Mouse (Mus musculus) MN1 (cell line): ENCODE results near the gene Tbcd.

Source experiments
- DNase-seq: peaks from one replicate; pipeline ENCODE4 v3.0.0-alpha.2; 2016; ENCODE audit warnings: low spot score

The Tbcd gene

DNA sequence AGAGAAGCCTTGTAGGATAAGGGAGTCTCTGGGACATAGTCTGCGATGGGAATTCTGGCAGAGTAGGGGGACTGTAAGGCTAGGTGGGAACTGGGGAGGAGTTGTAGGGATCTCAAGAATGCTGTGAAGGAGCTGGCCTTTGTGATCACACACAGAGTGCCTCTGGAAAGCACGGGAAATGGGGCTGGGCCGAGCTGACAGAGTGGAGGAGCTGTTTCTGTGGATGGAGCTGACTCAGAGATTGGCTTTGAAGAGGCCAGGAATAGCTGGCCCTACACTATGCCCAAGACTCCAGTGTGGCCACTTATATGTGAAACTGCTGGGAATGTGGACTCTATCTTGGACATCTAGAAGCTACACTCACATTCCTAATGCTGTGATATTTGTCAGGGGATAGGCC lies 84.8 kb downstream of the Tbcd start:
- no peak for DNase-seq

GRCm38 (mm10) chr11:121542471-121542870 lies 90.7 kb downstream of the Tbcd start:
- no peak for DNase-seq

DNA sequence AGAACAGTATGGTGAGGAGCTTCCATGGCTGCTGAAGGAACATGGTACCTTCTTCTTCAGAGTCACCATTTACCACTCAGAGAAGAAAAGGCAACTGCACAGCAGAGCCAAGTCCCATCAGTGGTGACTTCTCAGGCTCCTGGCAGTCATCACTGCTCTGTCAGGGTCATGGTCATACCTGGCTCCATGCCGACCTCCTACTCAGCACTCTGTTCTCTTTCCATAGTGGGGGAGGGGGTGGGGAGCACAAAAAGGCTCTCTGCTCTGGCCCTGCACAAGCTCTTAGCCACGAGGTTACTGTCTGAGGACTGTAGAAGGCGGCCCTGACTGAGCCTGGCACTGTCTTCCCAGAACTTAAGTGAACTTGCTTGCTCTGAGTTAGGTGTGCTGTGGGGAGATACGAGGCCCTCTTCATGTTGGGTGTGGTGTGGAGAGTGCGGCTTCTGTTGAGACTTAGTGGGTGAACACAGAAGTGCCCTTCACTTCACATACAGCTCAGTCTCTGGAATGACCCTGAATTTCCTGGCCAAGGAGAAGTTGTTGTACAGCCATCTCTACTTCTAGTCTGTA lies 91.6 kb downstream of the Tbcd start:
- DNase-seq, result no peak

- no peak for DNase-seq
Measured at GRCm38 (mm10) chr11:121543922-121544321, 92.2 kb downstream of the Tbcd start.

GRCm38 (mm10) chr11:121544755-121545397 lies 93.1 kb downstream of the Tbcd start:
- no peak for DNase-seq

DNA sequence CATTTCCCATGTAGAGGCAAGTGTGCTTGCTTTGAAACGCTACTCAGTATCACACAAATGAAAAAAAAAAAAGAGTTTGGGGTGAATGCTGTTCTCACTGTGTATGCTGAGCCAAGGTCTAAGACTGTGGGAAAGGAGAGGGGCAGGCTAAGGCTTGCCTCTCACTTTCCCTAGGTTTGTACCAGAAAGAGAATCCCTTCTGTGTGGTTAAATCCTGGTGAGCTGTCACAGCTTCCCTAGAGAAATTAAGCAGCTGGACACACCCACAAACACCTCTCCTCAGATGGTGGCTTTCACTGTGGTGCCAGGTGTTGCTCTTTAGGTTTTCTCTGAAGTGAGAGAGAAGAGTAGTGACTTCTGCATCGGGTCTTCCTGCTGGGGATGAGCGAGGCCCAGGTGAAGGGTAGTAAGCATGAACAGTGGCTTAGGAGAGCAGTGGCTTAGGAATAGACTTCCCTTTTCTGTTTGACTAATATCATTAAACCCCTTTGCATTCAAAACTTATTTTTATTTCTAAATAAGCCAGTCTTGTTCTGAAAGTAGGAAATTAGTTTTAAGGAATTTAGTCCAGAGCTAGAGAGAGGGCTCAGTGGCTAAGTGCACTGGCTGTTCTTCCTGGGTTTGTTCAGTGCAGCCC lies 93.8 kb downstream of the Tbcd start:
- DNase-seq, result no peak

DNA sequence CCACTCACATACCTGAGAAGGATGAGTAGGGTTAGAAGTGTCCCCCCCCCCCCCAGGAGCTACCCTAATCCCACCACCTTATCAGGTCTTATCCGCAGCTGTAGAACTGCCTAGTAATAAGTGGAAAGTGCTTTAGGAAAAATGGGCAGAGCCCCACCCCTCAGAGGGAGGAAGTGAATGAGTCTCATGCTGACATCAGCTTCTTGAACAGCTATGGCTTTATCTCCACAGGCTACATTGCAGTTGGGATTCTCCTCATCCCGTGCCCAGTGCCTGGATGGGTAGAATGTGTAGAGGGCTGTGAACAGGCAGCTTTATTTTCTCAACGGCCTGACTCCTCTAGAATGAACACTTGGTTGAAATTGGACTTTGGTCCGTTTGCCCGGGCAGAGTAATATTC lies 95.5 kb downstream of the Tbcd start:
- no peak for DNase-seq

- DNase-seq, result no peak
Measured at GRCm38 (mm10) chr11:121547925-121548324, 96.2 kb downstream of the Tbcd start.

- peak; percentile 53 for DNase-seq
Measured at GRCm38 (mm10) chr11:121548996-121549842, 97.5 kb downstream of the Tbcd start.

DNA sequence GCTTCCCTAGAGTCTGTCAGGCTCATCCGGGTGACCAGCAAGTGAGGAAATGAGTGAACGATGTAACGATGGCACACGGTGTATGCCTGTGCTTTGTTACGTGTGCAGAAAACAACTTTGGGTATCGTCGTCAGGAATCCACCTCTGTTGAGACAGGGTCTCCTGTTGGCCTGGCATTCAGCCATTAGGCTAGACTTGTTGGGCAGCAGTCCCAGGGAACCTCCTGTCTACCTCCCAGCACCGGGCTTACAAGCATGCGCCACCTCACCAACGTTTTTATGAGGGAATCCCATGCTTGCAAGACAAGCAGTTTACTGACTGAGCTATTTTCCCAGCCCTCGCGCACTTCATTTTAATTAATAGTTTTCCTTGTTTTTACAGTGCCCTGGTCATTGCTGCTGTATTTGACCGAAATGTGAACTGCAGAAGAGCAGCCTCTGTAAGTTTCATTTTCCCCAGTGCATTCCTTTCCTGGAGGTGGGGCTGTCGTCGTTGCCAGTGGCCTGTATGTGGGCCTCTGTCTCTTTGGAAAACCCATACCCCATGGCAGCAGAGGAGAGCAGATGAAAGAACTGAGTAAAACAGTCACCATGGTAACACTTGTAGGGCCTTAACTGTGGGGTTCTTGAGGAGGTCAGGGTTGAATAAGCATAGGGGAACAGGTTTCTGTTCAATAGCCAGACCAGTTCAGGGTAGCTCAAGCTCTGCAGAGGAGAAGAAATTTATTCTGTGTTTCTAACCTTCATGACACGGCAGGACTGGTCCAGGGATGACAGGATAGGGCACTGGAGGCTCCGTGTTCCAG lies 98.3 kb downstream of the Tbcd start:
- peak; percentile 23 for DNase-seq

- peak; percentile 23 for DNase-seq
Measured at GRCm38 (mm10) chr11:121551206-121551799, 99.6 kb downstream of the Tbcd start.

- DNase-seq, result peak; percentile 67
Measured at GRCm38 (mm10) chr11:121552167-121552566, 100.4 kb downstream of the Tbcd start.

GRCm38 (mm10) chr11:121552846-121553457 lies 101.2 kb downstream of the Tbcd start:
- DNase-seq, result peak; percentile 58

- DNase-seq, result peak; percentile 24
Measured at GRCm38 (mm10) chr11:121553458-121553857, 101.7 kb downstream of the Tbcd start.

DNA sequence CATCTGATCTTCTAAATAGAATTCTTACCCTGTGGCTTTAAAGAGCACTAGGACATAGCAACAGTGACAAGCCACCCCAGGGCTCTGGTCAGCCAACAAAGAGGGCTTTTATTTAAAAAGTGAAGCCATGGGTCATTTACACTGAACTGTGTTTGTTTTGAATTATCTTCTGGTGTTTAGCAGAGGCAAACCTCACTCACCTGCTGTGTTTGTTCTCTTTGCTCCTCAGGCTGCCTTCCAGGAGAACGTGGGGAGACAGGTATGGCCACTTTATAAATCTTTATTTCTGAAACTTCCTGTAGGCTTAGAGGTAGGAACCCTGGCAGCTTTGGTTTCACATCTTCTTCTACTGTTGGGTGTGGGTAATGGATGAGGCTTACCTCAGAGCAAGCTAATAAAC lies 105.0 kb downstream of the Tbcd start:
- no peak for DNase-seq

- DNase-seq, result no peak
Measured at GRCm38 (mm10) chr11:121557946-121558345, 106.2 kb downstream of the Tbcd start.

- DNase-seq, result no peak
Measured at GRCm38 (mm10) chr11:121558522-121558921, 106.8 kb downstream of the Tbcd start.

- DNase-seq, result no peak
Measured at GRCm38 (mm10) chr11:121559527-121560293, 108.0 kb downstream of the Tbcd start.

GRCm38 (mm10) chr11:121560294-121560663 lies 108.5 kb downstream of the Tbcd start:
- no peak for DNase-seq

DNA sequence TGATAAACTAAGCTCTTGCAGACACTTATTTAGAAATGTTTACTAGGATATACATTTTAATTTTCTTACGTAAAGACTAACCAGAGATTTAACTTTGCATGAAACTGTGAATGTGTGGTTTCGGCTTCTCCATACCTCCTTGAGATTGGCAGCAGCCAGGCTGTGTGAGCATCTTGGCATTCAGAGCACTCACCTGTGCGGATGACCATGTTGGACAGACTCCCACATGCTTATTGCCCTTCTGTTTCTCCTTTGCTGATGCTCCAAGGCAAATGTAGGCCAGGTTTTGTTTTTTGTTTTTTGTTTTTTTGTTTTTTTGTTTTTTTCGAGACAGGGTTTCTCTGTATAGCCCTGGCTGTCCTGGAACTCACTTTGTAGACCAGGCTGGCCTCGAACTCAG lies 111.6 kb downstream of the Tbcd start:
- no peak for DNase-seq
